Mouse (Mus musculus): ENCODE results near the gene Dhx38. TPM values are rescaled to one million over a fixed set of nuclear protein-coding genes. Genes with fewer than 3 reads are reported as not detected.

Gene Dhx38
- polyA plus RNA-seq, 1 experiment from 2014 or later: 25.1 TPM

- Histone ChIP-seq H3K4me3 (ENCODE audit: low read depth, low read length) (no peak overlapping the region), H3K9ac (ENCODE audit: low read depth, low read length) (no peak overlapping the region)
- ATAC-seq (replicated peaks; ENCODE audit: low FRiP score): no peak
These were observed 10.7 kb upstream of the Dhx38 start for GRCm38 (mm10) chr8:109576311-109576710.

GRCm38 (mm10) chr8:109571139-109571538 is 5.5 kb upstream of the Dhx38 start:
- DNase-seq (ENCODE audit: low spot score) (no peak), ATAC-seq (replicated peaks; ENCODE audit: low FRiP score) (no peak)
- no peaks in the 10 kb centered on the region for H3K27me3 ChIP-seq (replicated peaks; ENCODE audit: control insufficient read depth, insufficient read depth, low read length)
- H3K4me3 ChIP-seq (ENCODE audit: low read depth, low read length): no peak overlapping the region
- H3K4me2 ChIP-seq: no peak overlapping the region
- 92% methylated on average over 12 of the region's 12 CpGs for WGBS
- peaks cover 6% of the 10 kb centered on the region; the same call in 1 of the 2 replicates for H3K4me1 ChIP-seq (replicated peaks; ENCODE audit: control insufficient read depth, insufficient read depth, low read length)
- H3K36me3 ChIP-seq (ENCODE audit: control insufficient read depth, insufficient read depth, low read length): 0 out of 2 replicates have a peak, but pooled peaks cover 3% of the 10 kb centered on the region
- H3K9ac ChIP-seq (ENCODE audit: low read depth, low read length): no peak overlapping the region
- no peaks in the 10 kb centered on the region for H3K9me3 ChIP-seq (ENCODE audit: control insufficient read depth, low read length)
- H3K27ac ChIP-seq (ENCODE audit: low read depth, low read length): no peak overlapping the region

More at GRCm38 (mm10) chr8:109576311-109576710, 10.7 kb upstream of the Dhx38 start:
- Histone ChIP-seq H3K4me1 (replicated peaks; ENCODE audit: control insufficient read depth, insufficient read depth, low read length) (no peaks in the 10 kb centered on the region), H3K27ac (ENCODE audit: low read depth, low read length) (no peak overlapping the region), H3K4me2 (no peak overlapping the region), H3K36me3 (ENCODE audit: control insufficient read depth, insufficient read depth, low read length) (no peaks in the 10 kb centered on the region), H3K27me3 (replicated peaks; ENCODE audit: control insufficient read depth, insufficient read depth, low read length) (no peaks in the 10 kb centered on the region), H3K9me3 (ENCODE audit: control insufficient read depth, low read length) (no peaks in the 10 kb centered on the region)
- DNase-seq (ENCODE audit: low spot score): no peak
- WGBS: 75% methylated on average over 4 of the region's 4 CpGs

- H3K36me3 ChIP-seq (ENCODE audit: control insufficient read depth, insufficient read depth, low read length): peaks cover 24% of the 10 kb centered on the region
- DNase-seq (ENCODE audit: low spot score): no peak
- H3K9me3 ChIP-seq (ENCODE audit: control insufficient read depth, low read length): no peaks in the 10 kb centered on the region
- 3% methylated on average over 10 of the region's 10 CpGs for WGBS
- peak overlapping the region; percentile 97 for H3K4me3 ChIP-seq (ENCODE audit: low read depth, low read length)
- H3K9ac ChIP-seq (ENCODE audit: low read depth, low read length): peak overlapping the region; percentile 96
- H3K4me2 ChIP-seq: peak overlapping the region; percentile 70
- peak overlapping the region; percentile 90 for H3K27ac ChIP-seq (ENCODE audit: low read depth, low read length)
- H3K27me3 ChIP-seq (replicated peaks; ENCODE audit: control insufficient read depth, insufficient read depth, low read length): no peaks in the 10 kb centered on the region
- H3K4me1 ChIP-seq (replicated peaks; ENCODE audit: control insufficient read depth, insufficient read depth, low read length): peaks cover 9% of the 10 kb centered on the region
- no peak for ATAC-seq (replicated peaks; ENCODE audit: low FRiP score)
These were observed 895 bp downstream of the Dhx38 start for GRCm38 (mm10) chr8:109564766-109565165.

DNA sequence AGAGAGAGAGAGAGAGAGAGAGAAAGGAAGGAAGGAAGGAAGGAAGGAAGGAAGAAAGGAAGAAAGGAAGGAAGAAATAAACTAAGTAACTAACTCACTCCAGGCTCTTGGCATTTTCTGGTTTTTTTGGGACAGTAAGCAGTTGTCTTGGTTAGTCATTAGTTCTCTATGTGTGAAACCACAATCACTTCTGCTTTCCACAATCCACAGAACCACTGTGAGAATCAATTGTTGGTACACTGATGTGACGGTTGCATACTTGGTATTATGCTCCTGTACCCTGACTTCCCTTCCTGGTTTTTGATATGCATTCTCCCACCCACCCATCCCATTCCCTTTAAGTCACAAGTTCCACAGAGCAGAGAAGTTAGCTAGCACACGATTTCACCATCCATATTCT is 1.8 kb downstream of the Dhx38 start:
- H3K4me3 ChIP-seq (ENCODE audit: low read depth, low read length): peak overlapping the region; percentile 97
- H3K9me3 ChIP-seq (ENCODE audit: control insufficient read depth, low read length): no peaks in the 10 kb centered on the region
- no peak overlapping the region for H3K27ac ChIP-seq (ENCODE audit: low read depth, low read length)
- peaks cover 33% of the 10 kb centered on the region for H3K36me3 ChIP-seq (ENCODE audit: control insufficient read depth, insufficient read depth, low read length)
- peaks cover 9% of the 10 kb centered on the region for H3K4me1 ChIP-seq (replicated peaks; ENCODE audit: control insufficient read depth, insufficient read depth, low read length)
- H3K9ac ChIP-seq (ENCODE audit: low read depth, low read length): no peak overlapping the region
- DNase-seq (ENCODE audit: low spot score): no peak
- 61% methylated on average over 2 of the region's 2 CpGs for WGBS
- H3K4me2 ChIP-seq: peak overlapping the region; percentile 70
- ATAC-seq (replicated peaks; ENCODE audit: low FRiP score): no peak
- H3K27me3 ChIP-seq (replicated peaks; ENCODE audit: control insufficient read depth, insufficient read depth, low read length): no peaks in the 10 kb centered on the region

DNA sequence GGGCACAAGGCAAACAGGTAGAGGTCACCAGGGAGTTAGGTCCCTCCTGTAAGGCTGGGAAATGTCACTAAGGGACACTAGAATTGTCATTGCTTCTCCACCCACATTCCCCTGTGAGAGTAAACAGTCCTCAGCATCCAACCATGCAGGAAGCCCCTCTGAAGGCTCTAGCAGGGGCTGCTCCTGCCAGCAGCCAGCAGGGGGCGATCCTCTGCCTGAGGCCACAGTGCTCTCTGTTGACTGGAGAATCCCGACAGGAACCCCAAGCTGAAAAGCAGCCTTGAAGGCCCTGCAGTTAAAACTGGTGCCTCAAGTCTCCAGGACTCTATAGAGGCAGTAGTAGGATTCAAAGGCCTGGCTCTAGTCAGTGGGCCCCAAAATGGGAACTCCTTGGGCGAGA is 14.0 kb downstream of the Dhx38 start:
- 48% methylated on average over 3 of the region's 3 CpGs for WGBS
- no peak for ATAC-seq (replicated peaks; ENCODE audit: low FRiP score)
- no peak overlapping the region for H3K9ac ChIP-seq (ENCODE audit: low read depth, low read length)
- H3K36me3 ChIP-seq (ENCODE audit: control insufficient read depth, insufficient read depth, low read length): peaks cover 74% of the 10 kb centered on the region
- no peaks in the 10 kb centered on the region for H3K27me3 ChIP-seq (replicated peaks; ENCODE audit: control insufficient read depth, insufficient read depth, low read length)
- no peak overlapping the region for H3K4me2 ChIP-seq
- no peak overlapping the region for H3K4me3 ChIP-seq (ENCODE audit: low read depth, low read length)
- H3K27ac ChIP-seq (ENCODE audit: low read depth, low read length): no peak overlapping the region
- no peak for DNase-seq (ENCODE audit: low spot score)
- H3K4me1 ChIP-seq (replicated peaks; ENCODE audit: control insufficient read depth, insufficient read depth, low read length): no peaks in the 10 kb centered on the region
- H3K9me3 ChIP-seq (ENCODE audit: control insufficient read depth, low read length): no peaks in the 10 kb centered on the region

DNA sequence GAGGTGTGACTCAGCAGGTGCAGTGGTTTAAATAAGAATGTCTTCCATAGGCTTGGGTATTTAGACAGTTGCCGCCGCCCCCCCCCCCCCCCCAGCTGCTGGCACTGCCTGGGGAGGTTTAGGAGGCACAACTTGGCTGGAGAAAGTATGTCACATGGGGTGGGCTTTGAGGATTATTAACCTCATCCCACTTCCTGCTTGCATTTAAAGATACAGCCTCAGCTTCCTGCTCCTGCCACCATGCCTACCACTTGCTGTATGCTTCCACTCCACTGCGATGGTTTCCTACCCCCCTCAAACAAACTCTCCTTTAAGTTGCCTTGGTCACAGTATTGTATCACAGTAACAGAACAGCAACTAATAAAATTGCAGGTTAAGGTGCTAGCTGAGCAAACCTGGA is 21.6 kb downstream of the Dhx38 start:
- H3K4me3 ChIP-seq (ENCODE audit: low read depth, low read length): no peak overlapping the region
- H3K36me3 ChIP-seq (ENCODE audit: control insufficient read depth, insufficient read depth, low read length): peaks cover 13% of the 10 kb centered on the region
- H3K27me3 ChIP-seq (replicated peaks; ENCODE audit: control insufficient read depth, insufficient read depth, low read length): no peaks in the 10 kb centered on the region
- DNase-seq (ENCODE audit: low spot score) (no peak), ATAC-seq (replicated peaks; ENCODE audit: low FRiP score) (no peak)
- no peaks in the 10 kb centered on the region for H3K4me1 ChIP-seq (replicated peaks; ENCODE audit: control insufficient read depth, insufficient read depth, low read length)
- H3K9ac ChIP-seq (ENCODE audit: low read depth, low read length): no peak overlapping the region
- no peak overlapping the region for H3K4me2 ChIP-seq
- no peak overlapping the region for H3K27ac ChIP-seq (ENCODE audit: low read depth, low read length)
- H3K9me3 ChIP-seq (ENCODE audit: control insufficient read depth, low read length): no peaks in the 10 kb centered on the region
- 31% methylated on average over 3 of the region's 3 CpGs for WGBS

- Histone ChIP-seq H3K9ac (ENCODE audit: low read depth, low read length) (no peak overlapping the region), H3K4me2 (no peak overlapping the region), H3K4me1 (replicated peaks; ENCODE audit: control insufficient read depth, insufficient read depth, low read length) (no peaks in the 10 kb centered on the region), H3K27me3 (replicated peaks; ENCODE audit: control insufficient read depth, insufficient read depth, low read length) (no peaks in the 10 kb centered on the region), H3K27ac (ENCODE audit: low read depth, low read length) (no peak overlapping the region), H3K4me3 (ENCODE audit: low read depth, low read length) (no peak overlapping the region), H3K36me3 (ENCODE audit: control insufficient read depth, insufficient read depth, low read length) (peaks cover 4% of the 10 kb centered on the region), H3K9me3 (ENCODE audit: control insufficient read depth, low read length) (no peaks in the 10 kb centered on the region)
- no peak for ATAC-seq (replicated peaks; ENCODE audit: low FRiP score)
- no peak for DNase-seq (ENCODE audit: low spot score)
- 77% methylated on average over 8 of the region's 8 CpGs for WGBS
These were observed 22.7 kb downstream of the Dhx38 start for GRCm38 (mm10) chr8:109542748-109543519.

- H3K27me3 ChIP-seq (replicated peaks; ENCODE audit: control insufficient read depth, insufficient read depth, low read length): no peaks in the 10 kb centered on the region
- H3K4me1 ChIP-seq (replicated peaks; ENCODE audit: control insufficient read depth, insufficient read depth, low read length): no peaks in the 10 kb centered on the region
- H3K27ac ChIP-seq (ENCODE audit: low read depth, low read length): no peak overlapping the region
- peaks cover under 1% of the 10 kb centered on the region; the same call in 1 of the 2 replicates for H3K36me3 ChIP-seq (ENCODE audit: control insufficient read depth, insufficient read depth, low read length)
- no peak overlapping the region for H3K4me3 ChIP-seq (ENCODE audit: low read depth, low read length)
- H3K4me2 ChIP-seq: no peak overlapping the region
- ATAC-seq (replicated peaks; ENCODE audit: low FRiP score): no peak
- 68% methylated on average over 5 of the region's 5 CpGs for WGBS
- no peak for DNase-seq (ENCODE audit: low spot score)
- H3K9ac ChIP-seq (ENCODE audit: low read depth, low read length): no peak overlapping the region
- no peaks in the 10 kb centered on the region for H3K9me3 ChIP-seq (ENCODE audit: control insufficient read depth, low read length)
These were observed 23.5 kb downstream of the Dhx38 start for GRCm38 (mm10) chr8:109542165-109542564.

- Histone ChIP-seq H3K9ac (ENCODE audit: low read depth, low read length) (no peak overlapping the region), H3K4me3 (ENCODE audit: low read depth, low read length) (no peak overlapping the region), H3K27ac (ENCODE audit: low read depth, low read length) (no peak overlapping the region), H3K9me3 (ENCODE audit: control insufficient read depth, low read length) (no peaks in the 10 kb centered on the region), H3K4me2 (peak overlapping the region; percentile 35), H3K4me1 (replicated peaks; ENCODE audit: control insufficient read depth, insufficient read depth, low read length) (no peaks in the 10 kb centered on the region), H3K27me3 (replicated peaks; ENCODE audit: control insufficient read depth, insufficient read depth, low read length) (no peaks in the 10 kb centered on the region), H3K36me3 (ENCODE audit: control insufficient read depth, insufficient read depth, low read length) (no peaks in the 10 kb centered on the region)
- WGBS: 10% methylated on average over 5 of the region's 5 CpGs
- ATAC-seq (replicated peaks; ENCODE audit: low FRiP score) (peak; percentile 79), DNase-seq (ENCODE audit: low spot score) (peak; percentile 79)
These were observed 29.0 kb downstream of the Dhx38 start for GRCm38 (mm10) chr8:109536703-109537102.

Measured in liver, embryonic 11.5 days (tissue).